Mouse (Mus musculus): ENCODE measurements around the gene Pmm2.

GRCm38 (mm10) chr16:8669432-8669831 lies 32.0 kb downstream of the Pmm2 start:
- TF ChIP-seq POLR2A (IDR thresholded peaks at IDR 0.05; ENCODE audit: insufficient read length, low read depth) (no peak), MAX (IDR thresholded peaks at IDR 0.05; ENCODE audit: low read depth) (no peak), MYOG (IDR thresholded peaks at IDR 0.05; ENCODE audit: control insufficient read depth in 1 of 3, insufficient read depth in 1 of 3, insufficient read length in 2 of 3, low read depth in 2 of 3) (no peak), USF1 (IDR thresholded peaks at IDR 0.05; ENCODE audit: low read depth) (no peak)

All from myocyte (in vitro differentiated cells).